Mouse (Mus musculus): ENCODE measurements around the gene Mri1.

Gene Mri1

GRCm38 (mm10) chr8:84202938-84203917 lies 53.9 kb downstream of the Mri1 start:
- DNase-seq (ENCODE audit: extremely low read depth, low read depth, low spot score): no peak

DNA sequence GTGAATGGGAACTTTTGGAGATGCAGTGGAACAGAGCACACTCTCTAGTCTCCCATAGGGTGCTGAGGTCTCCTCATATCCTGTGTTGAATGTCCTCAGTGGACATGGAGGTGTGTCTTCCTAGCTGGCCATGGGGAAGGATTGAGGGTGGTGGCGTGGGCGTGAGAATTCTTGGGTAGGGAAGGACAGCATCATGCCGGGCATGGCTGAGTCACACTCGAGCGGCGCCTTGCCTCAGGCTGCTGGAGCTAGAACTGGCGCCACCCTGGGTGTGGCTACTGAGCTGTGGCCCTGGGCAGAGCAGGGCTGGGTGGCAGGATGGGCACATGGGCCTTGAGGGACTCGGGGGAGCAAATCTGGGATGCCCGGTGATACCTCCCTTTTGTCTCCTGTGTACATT lies 54.7 kb downstream of the Mri1 start:
- DNase-seq (ENCODE audit: extremely low read depth, low read depth, low spot score): peak; percentile 52

DNA sequence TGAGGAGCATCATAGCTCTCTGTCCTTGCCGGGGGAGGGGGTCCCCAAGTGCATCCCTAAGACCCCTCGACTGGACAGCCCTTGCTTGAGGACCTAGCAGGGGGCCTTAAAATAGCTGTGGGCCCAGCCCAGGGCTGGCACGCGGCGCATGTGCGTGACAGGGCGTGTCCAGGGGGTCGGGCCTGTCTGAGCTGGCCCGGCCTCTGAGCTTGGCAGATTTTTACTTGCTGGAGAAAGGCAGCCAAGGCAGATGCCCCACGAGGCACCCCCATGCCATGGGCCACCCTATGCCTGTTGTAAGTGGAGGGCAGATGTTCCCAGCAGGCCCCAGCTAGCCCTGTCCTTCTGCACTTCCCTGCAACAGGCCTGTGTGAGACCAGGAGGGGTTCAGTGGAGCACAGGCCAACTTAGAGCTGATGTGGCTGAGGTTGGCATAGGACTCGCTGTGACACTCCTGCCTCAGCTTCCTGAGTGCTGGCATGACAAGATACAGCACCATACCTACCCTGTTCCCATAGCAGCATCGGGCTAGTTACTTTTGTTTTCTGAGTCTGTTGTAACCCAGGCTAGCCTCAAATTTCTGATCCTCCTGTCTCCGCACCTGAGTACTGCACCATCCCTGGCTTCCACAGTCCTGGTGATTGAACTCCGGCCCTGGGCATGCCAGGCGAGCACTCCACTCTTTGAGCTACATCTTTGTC lies 55.4 kb downstream of the Mri1 start:
- no peak for DNase-seq (ENCODE audit: extremely low read depth, low read depth, low spot score)

DNA sequence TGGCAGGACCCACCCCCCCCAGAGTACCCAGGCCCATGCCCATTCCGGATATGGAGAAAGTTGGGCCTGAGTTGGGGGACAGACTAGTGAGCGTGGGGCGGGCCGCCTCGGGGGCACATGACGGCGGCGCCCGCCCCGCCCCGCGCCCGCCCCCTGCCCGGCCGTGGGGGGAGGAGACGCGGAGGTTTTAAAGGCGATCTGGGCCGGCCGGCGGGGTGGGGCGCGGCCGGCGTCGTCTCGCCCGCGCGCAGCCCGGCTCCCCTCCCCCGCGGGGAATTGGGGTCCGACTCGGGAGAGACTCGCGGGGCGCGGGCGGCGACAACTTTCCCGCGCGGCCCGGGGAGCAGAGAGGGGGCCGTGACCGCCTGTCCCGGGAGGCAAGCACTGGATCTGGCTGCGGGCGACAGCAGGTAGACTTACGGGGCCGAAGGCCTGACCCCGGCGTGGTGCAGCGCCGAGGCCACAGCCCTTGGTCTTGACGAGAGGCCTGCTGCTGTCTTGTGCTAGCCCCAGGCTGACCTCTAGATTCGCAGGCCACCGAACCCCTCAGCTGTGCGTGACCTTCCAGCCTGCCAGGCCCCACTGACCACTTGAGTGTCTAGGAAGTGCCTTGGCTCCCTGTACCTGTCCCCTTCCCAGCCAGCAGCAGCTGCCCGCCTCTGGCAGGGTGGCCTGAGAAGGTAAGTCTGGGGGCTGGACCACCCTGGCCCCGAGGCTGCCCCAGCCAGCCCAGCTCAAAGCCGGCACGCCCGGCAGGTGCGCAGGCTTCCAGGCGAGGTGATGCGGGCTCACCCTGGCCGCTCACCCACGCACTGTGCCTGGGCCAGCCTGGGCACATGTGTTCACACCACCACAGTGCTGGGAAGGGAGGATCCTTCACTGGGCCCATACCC lies 56.2 kb downstream of the Mri1 start:
- no peak for DNase-seq (ENCODE audit: extremely low read depth, low read depth, low spot score)

DNA sequence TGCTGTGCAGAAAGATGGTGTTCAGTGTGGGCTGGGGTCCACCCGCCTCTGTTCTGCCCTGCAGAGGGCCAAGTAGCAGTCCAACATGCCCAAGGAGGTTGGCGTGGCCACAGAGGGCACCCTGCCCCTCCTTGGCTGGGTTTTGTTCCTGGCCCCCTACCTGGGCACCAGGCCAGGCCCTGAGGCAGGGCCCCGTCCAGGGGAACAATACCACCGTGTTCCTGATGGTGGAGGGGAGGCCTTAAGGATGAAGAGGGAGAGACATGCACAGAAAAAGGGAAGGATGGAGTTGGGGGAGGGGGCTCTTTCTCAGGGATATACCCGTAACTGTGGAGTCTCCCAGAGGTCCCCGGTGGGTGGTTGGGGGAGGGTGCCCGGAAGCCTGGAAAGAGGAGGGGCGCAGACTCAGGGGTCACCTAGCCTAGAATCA lies 57.0 kb downstream of the Mri1 start:
- DNase-seq (ENCODE audit: extremely low read depth, low read depth, low spot score): no peak
